Mouse (Mus musculus): ENCODE data around the gene Trap1.

Gene Trap1

DNA sequence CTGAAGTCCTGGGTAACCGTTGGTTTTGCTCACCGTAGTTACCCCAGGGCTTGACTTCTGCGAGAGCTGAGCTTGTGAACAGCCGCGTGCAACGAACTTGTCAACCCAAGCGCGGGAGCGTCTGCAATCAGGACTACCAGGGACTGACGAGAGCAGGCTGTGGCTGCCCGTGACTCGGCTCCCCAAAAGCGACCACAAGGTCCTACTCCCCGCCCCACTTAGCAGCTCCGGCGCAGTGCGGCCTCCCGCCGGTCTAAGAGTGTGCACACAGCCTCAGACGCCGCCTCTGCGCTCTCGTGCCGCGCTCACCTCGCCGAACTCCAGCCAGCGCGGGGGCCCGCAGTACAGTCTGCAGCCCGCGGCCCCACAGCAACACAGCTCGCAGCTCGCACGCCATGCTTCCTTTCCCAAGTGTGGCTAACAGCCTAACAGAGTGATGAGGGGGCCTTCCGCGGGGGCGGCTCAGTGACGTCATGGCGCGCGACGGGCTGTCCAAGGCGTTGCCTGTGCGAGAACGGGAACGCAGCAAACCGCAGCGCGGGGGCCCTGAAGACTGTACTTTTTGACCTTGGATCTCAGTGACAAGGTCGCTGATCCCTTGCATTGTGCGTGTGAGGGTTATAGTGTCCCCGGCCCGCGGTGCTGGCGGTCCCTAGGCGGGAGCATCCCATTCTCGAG lies at the start of gene Trap1:
Gene Trap1, minus strand, starts transcription at position 444 of the 678 bp plus-strand sequence.
- TF ChIP-seq GATA4 (IDR thresholded peaks at IDR 0.05; ENCODE audit: insufficient replicate concordance, low read length), result no peak; the same call in 1 of the 2 replicates

DNA sequence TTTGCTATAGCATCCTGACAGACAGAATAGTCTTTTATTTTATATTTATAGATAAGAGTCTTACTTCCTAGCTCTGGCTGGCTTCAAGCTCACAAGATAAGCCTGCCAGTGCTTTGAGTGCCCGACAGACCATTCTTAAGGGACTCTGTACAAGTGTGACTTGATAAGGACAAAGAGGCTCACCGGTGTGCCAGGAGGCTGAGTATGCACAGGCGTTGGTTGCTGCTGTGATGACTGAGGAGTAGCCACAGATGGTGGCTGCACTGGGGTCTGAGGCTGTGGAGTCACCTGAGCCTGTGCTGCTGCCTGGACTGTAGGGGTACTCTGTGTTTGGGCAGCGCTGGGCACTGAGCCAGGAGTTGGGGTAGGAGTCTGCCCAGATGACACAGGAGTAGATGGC lies 39.4 kb upstream of the Trap1 start:
- TF ChIP-seq GATA4 (IDR thresholded peaks at IDR 0.05; ENCODE audit: insufficient replicate concordance, low read length), result no peak

DNA sequence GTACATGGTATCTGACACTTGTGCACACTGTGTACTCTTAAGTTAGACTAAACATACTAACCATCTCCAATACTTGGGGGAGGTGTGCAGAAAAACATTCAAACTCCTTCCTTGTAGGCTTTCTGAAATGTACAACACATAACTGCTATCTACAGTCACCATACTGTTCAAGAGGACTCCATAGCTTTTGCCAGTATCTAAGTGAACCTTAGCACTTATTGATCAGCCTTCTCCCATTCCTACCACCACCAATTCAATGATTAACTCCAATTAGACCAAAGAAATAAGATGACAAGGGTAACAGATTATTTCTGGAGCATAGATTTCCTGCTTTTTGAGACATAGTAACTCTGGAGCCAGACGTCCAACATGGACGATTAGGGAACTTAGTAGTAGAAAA lies 22.7 kb upstream of the Trap1 start:
- no peak for TF ChIP-seq GATA4 (IDR thresholded peaks at IDR 0.05; ENCODE audit: insufficient replicate concordance, low read length)

DNA sequence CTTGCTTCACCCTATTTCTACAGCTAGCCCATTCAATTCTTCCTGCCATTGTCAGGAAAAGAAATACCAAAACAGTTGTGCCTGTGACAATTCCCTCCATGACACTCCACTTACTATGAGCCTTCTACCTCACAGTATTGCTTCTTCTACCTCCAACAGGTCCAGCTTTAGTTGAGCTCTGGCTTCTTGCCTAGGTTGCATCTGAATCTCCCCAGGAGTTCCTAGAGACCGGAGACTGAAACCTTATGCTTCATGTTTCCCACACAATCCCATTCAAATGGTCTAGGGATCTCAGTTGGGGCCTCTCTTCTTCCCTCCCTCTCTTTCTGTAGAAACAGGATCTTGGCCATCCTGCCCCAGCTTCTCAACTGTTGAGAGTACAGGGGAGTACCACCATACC lies 19.9 kb upstream of the Trap1 start:
- no peak for TF ChIP-seq GATA4 (IDR thresholded peaks at IDR 0.05; ENCODE audit: insufficient replicate concordance, low read length)

DNA sequence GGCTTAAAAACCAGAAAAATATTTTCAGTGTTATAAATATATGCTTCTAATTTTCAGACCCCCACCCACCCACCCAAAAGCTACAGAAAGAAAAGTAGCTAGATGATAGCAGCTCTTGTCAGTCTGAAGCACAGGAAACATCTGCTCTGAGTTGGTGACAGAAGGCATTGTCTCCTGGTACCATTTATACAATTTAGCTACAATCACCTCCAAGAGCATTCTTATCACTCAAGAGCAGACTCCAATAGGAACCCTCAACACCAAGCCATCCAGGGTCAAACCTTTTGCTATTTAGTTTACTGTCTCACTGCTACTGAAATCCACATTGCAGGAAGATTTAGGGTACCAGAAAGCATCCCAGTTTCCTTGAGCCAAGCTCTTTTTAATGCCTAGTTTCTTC lies 19.3 kb upstream of the Trap1 start:
- no peak for TF ChIP-seq GATA4 (IDR thresholded peaks at IDR 0.05; ENCODE audit: insufficient replicate concordance, low read length)

DNA sequence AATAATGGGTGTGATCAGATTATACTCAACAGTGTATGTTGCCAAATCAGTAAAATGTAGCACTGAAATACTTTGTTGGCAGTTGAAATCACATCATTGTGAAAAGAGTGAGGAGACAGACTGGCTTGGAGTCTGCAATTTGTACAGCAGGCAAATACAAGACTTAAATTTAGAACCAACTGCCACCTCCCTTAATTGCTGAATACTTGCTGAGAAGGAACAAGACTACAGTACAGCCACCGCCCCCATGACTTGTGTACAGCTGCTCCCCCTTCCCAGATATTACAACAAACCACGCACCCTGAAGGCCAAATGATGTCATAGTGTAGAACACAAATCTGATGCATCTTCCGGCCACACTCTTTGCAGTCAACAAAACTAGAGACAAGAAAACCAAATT lies 18.5 kb upstream of the Trap1 start:
- TF ChIP-seq GATA4 (IDR thresholded peaks at IDR 0.05; ENCODE audit: insufficient replicate concordance, low read length), result no peak

DNA sequence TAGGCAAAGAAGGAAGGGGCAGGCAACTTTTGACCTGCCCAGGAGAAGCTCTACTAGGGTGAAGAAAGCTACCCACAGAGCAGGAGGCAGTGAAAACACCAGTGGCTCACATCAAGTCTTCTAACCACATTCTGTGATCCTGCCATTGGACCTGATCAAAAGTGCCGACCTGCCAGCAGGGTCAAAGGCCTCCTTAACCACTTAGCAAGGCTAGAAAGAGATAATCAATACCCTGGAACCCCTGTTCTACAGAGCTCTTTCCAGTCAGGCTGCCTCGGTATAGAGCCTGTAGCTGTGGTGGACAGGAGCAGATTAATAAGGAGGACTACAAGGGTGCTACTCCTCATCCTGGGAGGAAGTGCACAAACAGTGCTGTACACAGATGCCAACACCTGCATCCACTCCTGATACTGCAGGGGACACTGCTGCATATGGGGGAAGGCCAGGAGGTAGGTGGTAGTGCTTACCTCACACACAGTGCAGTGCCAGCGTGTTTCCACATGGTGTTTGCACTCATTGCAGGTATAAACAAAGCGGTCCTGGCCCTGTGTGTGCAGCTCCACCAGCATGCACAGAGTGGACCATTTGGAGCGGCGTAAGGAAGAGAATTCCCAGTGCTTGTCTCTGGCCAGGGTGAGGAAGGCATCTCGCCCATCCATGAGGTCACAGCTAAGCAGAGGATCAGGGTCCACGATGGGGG lies 9.7 kb upstream of the Trap1 start:
- TF ChIP-seq GATA4 (IDR thresholded peaks at IDR 0.05; ENCODE audit: insufficient replicate concordance, low read length), result no peak

DNA sequence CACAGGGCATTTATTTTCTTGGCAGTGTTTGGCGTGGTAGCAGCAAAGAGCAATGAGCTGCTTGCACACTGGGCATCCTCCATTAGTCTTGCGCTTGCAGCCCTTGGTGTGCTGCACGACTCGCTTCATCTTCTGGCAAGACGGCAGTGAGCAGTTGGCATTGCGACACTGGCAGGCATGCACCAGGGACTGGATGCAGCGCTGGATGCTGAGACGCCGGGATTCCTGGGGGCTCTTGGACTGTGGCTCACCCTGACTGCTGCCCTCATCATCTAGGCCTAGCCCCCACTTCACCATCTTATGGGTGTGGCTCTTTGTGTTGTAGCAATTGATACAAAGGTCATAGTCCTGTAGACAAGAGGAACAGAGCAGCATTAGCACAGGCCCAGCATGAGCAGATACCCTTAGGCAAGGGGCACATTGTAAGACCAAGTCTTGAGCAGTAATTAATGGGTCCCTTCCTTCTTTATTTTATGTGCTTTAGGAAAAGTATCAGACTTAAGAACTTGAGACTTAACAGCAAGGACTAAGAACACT lies 8.3 kb upstream of the Trap1 start:
- TF ChIP-seq GATA4 (IDR thresholded peaks at IDR 0.05; ENCODE audit: insufficient replicate concordance, low read length), result no peak

DNA sequence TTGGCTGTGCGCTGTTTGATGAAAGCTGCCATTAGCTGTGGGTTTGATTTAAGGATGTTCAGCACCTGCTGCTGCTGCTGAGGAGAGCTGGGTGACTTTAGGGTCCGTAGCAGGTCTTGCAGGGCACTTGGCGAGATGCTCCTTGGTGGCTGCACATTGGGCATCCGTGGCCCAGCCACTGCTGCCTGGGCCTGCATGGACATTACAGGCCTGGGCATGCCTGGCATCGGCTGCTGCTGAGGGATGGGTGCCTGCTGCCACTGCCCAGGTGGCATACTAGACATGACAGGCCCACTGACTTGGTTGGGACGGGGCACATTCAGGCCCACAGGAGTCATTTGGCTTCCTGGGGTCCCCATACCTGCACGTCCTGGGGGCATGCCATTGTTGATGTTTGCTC lies 7.4 kb upstream of the Trap1 start:
- no peak for TF ChIP-seq GATA4 (IDR thresholded peaks at IDR 0.05; ENCODE audit: insufficient replicate concordance, low read length)

DNA sequence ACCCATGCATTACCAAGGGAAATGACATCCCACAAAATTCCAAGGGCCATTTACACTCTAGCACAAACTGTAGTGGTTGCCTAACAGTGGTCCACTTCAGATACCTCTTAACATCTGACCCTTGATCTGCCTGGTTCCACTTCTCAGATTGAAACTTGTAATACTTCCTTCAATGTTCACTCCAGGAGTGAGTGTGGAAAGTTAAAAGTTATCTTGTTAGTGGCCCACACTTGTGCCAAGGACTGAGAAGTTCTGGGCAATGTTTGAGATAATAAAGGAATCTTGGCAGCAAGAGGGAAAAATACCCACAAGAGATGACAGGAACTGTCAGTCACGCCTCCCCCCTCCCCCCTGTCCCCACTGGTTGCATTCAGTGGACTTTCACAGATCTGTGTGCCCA lies 2.0 kb upstream of the Trap1 start:
- no peak for TF ChIP-seq GATA4 (IDR thresholded peaks at IDR 0.05; ENCODE audit: insufficient replicate concordance, low read length)

DNA sequence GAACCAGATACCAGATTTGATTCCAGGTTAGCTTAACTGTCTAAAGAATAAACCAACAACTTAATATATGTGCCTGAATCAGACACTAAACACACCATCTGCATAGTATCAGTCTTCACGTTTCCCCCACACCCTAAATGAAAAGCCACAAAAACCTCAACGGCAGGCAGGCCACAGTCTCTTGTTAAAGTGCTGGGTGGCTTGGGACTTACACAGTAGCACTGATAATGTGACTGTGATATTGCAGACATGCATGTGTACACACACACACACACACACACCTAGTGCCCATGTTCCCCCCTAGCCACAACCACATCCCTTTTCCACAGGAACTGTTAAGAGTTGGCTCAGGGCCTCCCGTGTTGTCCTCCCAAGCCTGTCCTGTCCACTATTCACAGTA lies 2.8 kb downstream of the Trap1 start:
- TF ChIP-seq GATA4 (IDR thresholded peaks at IDR 0.05; ENCODE audit: insufficient replicate concordance, low read length), result no peak

DNA sequence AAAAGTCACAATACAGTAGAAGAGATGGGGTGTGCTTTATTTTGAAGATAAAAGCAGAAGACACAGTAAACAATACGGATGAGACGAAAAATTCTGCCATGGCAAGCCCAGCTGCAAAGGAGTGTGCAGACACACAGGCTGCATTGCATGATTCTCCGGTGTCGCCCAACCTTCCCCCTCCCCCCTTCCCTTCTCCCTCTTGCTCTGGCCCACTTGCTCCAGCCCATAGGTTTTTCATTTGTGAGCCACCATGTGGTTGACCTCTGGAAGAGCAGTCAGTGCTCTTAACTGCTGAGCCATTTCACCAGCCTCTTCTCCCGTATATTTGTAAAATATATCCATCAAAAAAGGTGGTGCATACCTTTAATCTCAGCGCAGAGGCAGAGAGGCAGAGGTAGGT lies 3.3 kb downstream of the Trap1 start:
- no peak for TF ChIP-seq GATA4 (IDR thresholded peaks at IDR 0.05; ENCODE audit: insufficient replicate concordance, low read length)

DNA sequence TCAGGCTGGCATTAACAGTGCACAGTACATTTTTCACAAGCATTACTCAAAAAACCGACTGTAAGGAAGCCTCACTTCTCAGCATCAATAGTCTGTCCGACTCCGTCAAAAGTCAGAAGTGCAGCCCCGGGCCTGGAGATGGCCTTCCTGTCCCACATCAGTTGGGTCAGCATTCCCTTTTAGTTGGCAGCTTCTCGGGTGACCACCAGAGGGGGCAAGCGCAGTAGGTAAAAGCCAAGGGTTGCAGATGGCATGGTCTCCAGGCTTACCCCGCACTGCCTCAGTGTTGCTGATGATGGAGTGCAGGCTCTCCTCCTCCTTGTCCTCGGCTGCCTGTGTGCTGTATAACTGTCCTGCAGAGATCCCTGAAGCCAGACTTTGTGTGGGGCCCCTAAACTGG lies 9.0 kb downstream of the Trap1 start:
- TF ChIP-seq GATA4 (IDR thresholded peaks at IDR 0.05; ENCODE audit: insufficient replicate concordance, low read length), result no peak

DNA sequence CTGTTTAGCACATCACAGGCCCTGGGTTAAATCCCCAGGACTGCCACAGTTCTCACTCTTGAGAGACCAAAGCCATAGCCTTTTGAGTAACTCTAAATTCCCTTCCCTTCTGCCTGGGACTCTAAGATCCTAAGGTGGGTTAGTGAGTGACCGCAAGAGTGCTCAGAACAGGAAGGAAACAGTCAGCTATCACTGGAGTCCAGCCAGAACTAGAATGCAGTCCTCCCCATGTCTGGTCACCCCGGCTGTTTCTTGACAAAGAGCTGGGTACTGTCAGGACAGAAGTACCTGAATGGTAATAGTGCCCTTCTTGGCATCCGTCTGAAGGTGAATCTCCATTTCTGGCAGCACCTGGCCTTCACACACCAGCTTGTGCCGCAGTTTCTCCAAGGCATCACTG lies 12.7 kb downstream of the Trap1 start:
- TF ChIP-seq GATA4 (IDR thresholded peaks at IDR 0.05; ENCODE audit: insufficient replicate concordance, low read length), result no peak

DNA sequence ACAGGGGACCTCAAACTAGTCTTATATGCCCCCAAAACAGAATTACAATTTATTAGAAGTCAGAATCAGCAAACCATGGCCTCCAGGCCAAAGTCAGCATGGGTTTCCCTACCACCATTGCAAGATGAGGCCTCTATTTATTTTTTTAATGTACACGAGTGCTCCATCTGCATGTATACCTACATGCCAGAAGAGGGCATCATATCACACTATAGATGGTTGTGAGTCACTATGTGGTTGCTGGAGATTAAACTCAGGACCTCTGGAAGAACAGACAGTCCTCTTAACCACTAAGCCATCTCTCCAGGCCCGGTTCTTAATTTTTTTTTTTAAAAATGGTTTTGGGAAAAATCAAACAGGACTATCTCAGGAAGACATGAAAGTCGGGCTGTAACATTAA lies 23.8 kb downstream of the Trap1 start:
- TF ChIP-seq GATA4 (IDR thresholded peaks at IDR 0.05; ENCODE audit: insufficient replicate concordance, low read length), result no peak

DNA sequence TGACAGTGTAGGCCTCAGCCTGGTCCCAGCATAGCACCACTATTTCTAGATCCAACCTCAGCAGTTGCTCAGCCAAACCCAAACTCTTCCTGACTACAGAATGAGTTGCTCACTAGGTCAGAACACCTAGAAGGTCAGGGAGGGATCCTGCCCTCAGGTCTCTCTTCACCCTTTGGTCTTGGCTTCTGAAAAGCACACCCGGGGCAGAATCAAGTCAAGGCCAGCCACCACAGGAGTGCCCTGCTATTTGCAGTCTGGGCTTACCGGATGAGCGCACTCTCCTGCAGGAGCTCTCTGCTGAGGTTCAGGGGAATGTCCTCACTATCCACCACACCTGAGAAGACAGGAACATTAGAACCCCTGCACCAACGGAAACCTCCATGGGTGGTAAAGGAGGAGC lies 25.0 kb downstream of the Trap1 start:
- TF ChIP-seq GATA4 (IDR thresholded peaks at IDR 0.05; ENCODE audit: insufficient replicate concordance, low read length), result no peak

DNA sequence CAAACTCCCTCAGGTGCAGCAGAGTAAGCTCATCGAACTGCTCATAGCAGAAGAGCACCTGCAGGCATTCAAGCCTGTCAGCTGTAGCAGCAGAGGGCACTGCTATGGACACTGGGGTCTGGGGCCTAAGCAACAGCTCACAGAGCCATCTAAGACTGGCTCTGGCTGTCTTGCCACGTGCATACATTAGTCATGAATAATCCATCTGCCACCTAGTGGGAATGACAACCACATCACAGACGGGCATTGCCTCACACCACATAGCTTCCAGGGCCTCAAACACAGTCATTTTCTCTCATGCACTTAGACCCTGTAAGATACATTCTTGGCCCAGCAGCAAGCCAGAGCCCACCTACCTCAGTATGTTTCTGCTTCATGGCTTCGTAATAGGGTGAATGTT lies 32.1 kb downstream of the Trap1 start:
- no peak for TF ChIP-seq GATA4 (IDR thresholded peaks at IDR 0.05; ENCODE audit: insufficient replicate concordance, low read length)
